Mouse (Mus musculus) erythroblast, embryonic 14.5 days (primary cell): ENCODE data around the gene 4931409K22Rik.

Experiments used
- GATA1 ChIP-seq: IDR thresholded peaks from 2 replicates; pipeline ENCODE4 v1.6.1; 2012; ENCODE audit warnings: low read length, inconsistent platforms, mixed read lengths
- TAL1 ChIP-seq: IDR thresholded peaks from 3 replicates; pipeline ENCODE4 v1.6.1; 2012; ENCODE audit warnings: low read length, inconsistent platforms, mixed read lengths

- no peak for TF ChIP-seq GATA1
- TF ChIP-seq TAL1: no peak
Observed at GRCm38 (mm10) chr5:24604656-24605100, 48.1 kb upstream of the 4931409K22Rik start.
